Mouse (Mus musculus) lung, postnatal 0 days (tissue): Measurements from ENCODE around the gene Dspp. TPM values are rescaled to one million over a fixed set of nuclear protein-coding genes. Genes with fewer than 3 reads are reported as not detected.

Source experiments
- ATAC-seq: fragments of 200-750 bp; cut with Nextera tagmentation; 2 replicates; pipeline ENCODE4 v1.8.0; 2017; ENCODE audit warnings: moderate library complexity
- DNase-seq: peaks from one replicate; pipeline ENCODE4 v3.0.0-alpha.2; 2016; ENCODE audit warnings: low spot score
- H3K27ac ChIP-seq: fragments of 300-500 bp; sonication (generic); 2 replicates; pipeline ENCODE4 v1.5.1; 2014; ENCODE audit warnings: antibody characterized with exemption, mild to moderate bottlenecking, low read length, mixed read lengths
- H3K27me3 ChIP-seq: fragments of 300-500 bp; sonication (generic); replicated peaks from 2 replicates; pipeline ENCODE4 v1.6.1; 2014; ENCODE audit warnings: low read length, mixed read lengths; ENCODE audit not compliant: insufficient read depth
- H3K36me3 ChIP-seq: fragments of 300-500 bp; sonication (generic); 2 replicates; pipeline ENCODE4 v1.6.1; 2014; ENCODE audit warnings: low read length, mixed read lengths; ENCODE audit not compliant: insufficient read depth
- H3K4me1 ChIP-seq: fragments of 300-500 bp; sonication (generic); 2 replicates; pipeline ENCODE4 v1.6.1; 2014; ENCODE audit warnings: antibody characterized with exemption, low read depth, low read length, mixed read lengths; ENCODE audit not compliant: insufficient read depth
- H3K4me2 ChIP-seq: fragments of 300-500 bp; sonication (generic); replicated peaks from 2 replicates; pipeline ENCODE4 v1.6.1; 2014; ENCODE audit warnings: low read depth, mild to moderate bottlenecking, low read length, moderate library complexity, mixed read lengths
- H3K4me3 ChIP-seq: fragments of 300-500 bp; sonication (generic); 2 replicates; pipeline ENCODE4 v1.5.1; 2014; ENCODE audit warnings: low read depth, low read length
- H3K9ac ChIP-seq: fragments of 300-500 bp; sonication (generic); replicated peaks from 2 replicates; pipeline ENCODE4 v1.6.1; 2014; ENCODE audit warnings: low read depth, mild to moderate bottlenecking
- H3K9me3 ChIP-seq: fragments of 300-500 bp; sonication (generic); 2 replicates; pipeline ENCODE4 v1.6.1; 2016; ENCODE audit warnings: low read length, mixed read lengths
- CTCF ChIP-seq: IDR thresholded peaks from 2 replicates; pipeline ENCODE4 v1.5.1; 2016; ENCODE audit warnings: antibody characterized with exemption, mild to moderate bottlenecking
- EP300 ChIP-seq: IDR thresholded peaks from 2 replicates; pipeline ENCODE4 v1.6.1; 2016; ENCODE audit warnings: antibody characterized with exemption, mild to moderate bottlenecking, control low read depth
- WGBS: fragments of 180-500 bp; shearing (Covaris S2); extraction: QIAGEN DNeasy Blood & Tissue Kit; methylation state at CpG from one replicate; pipeline ENCODE4 v1.1.7; 2014; 5-methylcytosine and 5-hydroxymethylcytosine counted together
- polyA plus RNA-seq: library from polyadenylated mRNA; unstranded; fragments of >200 nt; fragmentation: Nextera tagmentation; extraction: Ambion mirVana; gene quantifications from 2 replicates; pipeline ENCODE4 v1.2.1, GENCODE M21; 2015

Gene Dspp
- polyA plus RNA-seq, 1 experiment from 2014 or later: not detected

GRCm38 (mm10) chr5:104224299-104224698 lies 53.8 kb downstream of the Dspp start:
- Histone ChIP-seq H3K27me3 (no peaks in the 10 kb centered on the region), H3K4me1 (no peaks in the 10 kb centered on the region), H3K27ac (no peak overlapping the region), H3K4me2 (no peak overlapping the region), H3K4me3 (no peak overlapping the region), H3K9ac (no peak overlapping the region), H3K9me3 (no peaks in the 10 kb centered on the region), H3K36me3 (no peaks in the 10 kb centered on the region)
- 60% methylated on average over 3 of the region's 3 CpGs for WGBS
- DNase-seq (no peak), ATAC-seq (no peak)
- TF ChIP-seq CTCF (no peak), EP300 (no peak)

DNA sequence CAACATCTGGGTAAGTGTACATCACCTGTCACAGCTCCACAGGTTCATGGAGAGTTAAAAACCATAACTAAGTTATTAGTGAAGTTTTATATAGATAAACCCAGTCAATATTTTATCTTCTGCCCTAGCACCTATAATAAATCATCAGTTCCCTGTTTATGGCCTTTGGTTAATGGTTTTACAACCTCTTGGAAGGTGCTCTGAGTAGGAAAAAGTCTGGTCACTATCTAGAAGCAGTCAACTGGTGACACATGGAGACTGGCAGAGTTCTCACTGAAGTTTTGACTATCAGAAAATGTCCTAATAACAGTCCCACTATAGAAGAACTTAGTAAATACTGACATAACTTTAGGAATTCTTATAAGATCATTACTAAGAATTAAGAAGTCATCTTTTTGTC lies 54.2 kb downstream of the Dspp start:
- no peak overlapping the region for H3K4me3 ChIP-seq
- no peak overlapping the region for H3K9ac ChIP-seq
- no peaks in the 10 kb centered on the region for H3K4me1 ChIP-seq
- H3K27me3 ChIP-seq: no peaks in the 10 kb centered on the region
- no peak for TF ChIP-seq CTCF
- TF ChIP-seq EP300: no peak
- no peaks in the 10 kb centered on the region for H3K36me3 ChIP-seq
- H3K27ac ChIP-seq: no peak overlapping the region
- H3K4me2 ChIP-seq: no peak overlapping the region
- ATAC-seq (no peak), DNase-seq (no peak)
- no peaks in the 10 kb centered on the region for H3K9me3 ChIP-seq

- Histone ChIP-seq H3K4me2 (no peak overlapping the region), H3K27ac (no peak overlapping the region), H3K27me3 (no peaks in the 10 kb centered on the region), H3K4me1 (no peaks in the 10 kb centered on the region), H3K9ac (no peak overlapping the region), H3K4me3 (no peak overlapping the region), H3K9me3 (no peaks in the 10 kb centered on the region), H3K36me3 (no peaks in the 10 kb centered on the region)
- TF ChIP-seq CTCF (no peak), EP300 (no peak)
- 39% methylated on average over 1 of the region's 1 CpGs for WGBS
- DNase-seq: no peak
- no peak for ATAC-seq
Measured at GRCm38 (mm10) chr5:104228497-104228896, 58.0 kb downstream of the Dspp start.

Other genes with a start within 250 kb of the Dspp start
- 0.20 TPM in 1 of 2 replicates, not detected in the other for gene Hsd17b13, start 193.3 kb upstream of the Dspp start, polyA plus RNA-seq
- 15.9 and 17.8 TPM in 2 replicates for gene Hsd17b11, start 148.8 kb upstream of the Dspp start, polyA plus RNA-seq
- 58.8 and 66.0 TPM in 2 replicates for gene Nudt9, start 124.4 kb upstream of the Dspp start, polyA plus RNA-seq
- gene Gm17660, start 93.1 kb upstream of the Dspp start, polyA plus RNA-seq: not detected in 2 replicates
- 285 and 301 TPM in 2 replicates for gene Sparcl1, start 57.0 kb upstream of the Dspp start, polyA plus RNA-seq
- 0.05 and 0.07 TPM in 2 replicates for gene Dmp1, start 31.9 kb downstream of the Dspp start, polyA plus RNA-seq
- gene Ibsp, start 128.5 kb downstream of the Dspp start, polyA plus RNA-seq: 0.37 and 1.2 TPM in 2 replicates
- not detected in 2 replicates for gene Mepe, start 154.6 kb downstream of the Dspp start, polyA plus RNA-seq